Mouse (Mus musculus) right cerebral cortex, postnatal 4 days (tissue): ENCODE results near the gene Lrrc57.
A peak's percentile ranks its signal among the peaks of the same experiment; 100 is the strongest.
"Not testable (repeated sequence)": the region's sequence is repeated elsewhere in the genome, so short reads cannot be mapped to it uniquely, and the experiment has no call there.

Experiments
- DNase-seq: peaks from one replicate; pipeline ENCODE4 v3.0.0-alpha.2; 2022

The Lrrc57 gene

DNA sequence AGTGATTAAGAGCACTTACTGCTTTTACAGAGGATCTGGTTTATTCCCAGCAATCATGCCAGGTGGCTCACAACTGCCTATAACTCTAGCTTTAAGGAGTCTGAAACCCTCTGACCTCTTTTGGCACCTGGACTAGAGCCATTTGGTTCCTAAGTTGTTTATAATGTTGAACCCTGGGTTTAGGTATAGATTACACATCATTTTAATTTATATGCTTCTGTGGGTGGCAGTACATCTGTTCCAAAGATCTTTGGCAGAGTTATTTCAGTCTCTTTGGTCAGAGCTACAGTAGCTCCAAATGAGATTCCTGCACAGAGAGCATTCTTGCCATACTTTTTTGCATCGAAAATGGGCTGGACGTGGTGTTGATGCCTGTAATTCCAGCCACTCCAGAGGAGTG, 11.6 kb downstream of the Lrrc57 start:
- no peak for DNase-seq

GRCm38 (mm10) chr2:120592227-120592626, 17.1 kb downstream of the Lrrc57 start:
- no peak for DNase-seq

GRCm38 (mm10) chr2:120589759-120590158, 19.6 kb downstream of the Lrrc57 start:
- DNase-seq, result no peak

- no peak for DNase-seq
These were observed 31.0 kb downstream of the Lrrc57 start for GRCm38 (mm10) chr2:120578286-120578685.

- no peak for DNase-seq
These were observed 31.5 kb downstream of the Lrrc57 start for GRCm38 (mm10) chr2:120577799-120578198.

DNA sequence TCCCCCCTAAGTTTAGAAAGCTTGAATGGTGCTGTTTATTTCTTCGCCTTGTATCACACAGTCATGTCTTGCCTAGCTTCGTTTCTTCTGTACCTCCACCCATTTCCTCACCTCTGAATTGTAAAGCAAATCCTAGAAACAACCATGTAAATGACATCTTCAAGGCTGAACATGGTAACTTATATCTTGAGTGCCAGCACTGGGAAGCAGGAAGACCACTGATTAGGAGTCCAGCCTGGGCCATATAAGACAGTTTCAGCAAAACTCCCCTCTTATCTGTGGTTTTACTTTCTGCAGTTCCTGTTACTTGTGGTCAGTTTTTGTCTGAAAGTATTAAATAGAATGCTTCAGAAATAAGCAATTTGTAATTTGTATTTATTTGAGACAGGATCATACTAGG, 33.3 kb downstream of the Lrrc57 start:
- no peak for DNase-seq

DNA sequence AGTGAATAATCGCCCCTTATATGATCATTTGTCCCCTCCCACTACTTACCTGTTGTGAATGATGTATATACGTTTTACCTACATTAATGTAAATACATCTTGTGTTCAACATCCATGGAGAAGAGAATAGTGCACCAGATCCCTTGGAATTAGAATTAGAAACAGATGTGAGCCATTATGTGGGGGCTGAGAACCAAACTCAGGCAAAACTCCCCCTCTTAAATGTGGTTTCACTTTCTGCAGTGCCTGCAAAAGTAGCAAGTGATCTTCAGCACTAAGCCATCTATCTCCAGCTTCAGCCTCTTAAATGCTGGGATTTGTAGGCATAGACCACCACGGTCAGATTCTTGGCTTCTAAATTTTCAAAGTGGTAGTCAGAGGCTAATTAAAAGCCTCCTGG, 34.2 kb downstream of the Lrrc57 start:
- no peak for DNase-seq

DNA sequence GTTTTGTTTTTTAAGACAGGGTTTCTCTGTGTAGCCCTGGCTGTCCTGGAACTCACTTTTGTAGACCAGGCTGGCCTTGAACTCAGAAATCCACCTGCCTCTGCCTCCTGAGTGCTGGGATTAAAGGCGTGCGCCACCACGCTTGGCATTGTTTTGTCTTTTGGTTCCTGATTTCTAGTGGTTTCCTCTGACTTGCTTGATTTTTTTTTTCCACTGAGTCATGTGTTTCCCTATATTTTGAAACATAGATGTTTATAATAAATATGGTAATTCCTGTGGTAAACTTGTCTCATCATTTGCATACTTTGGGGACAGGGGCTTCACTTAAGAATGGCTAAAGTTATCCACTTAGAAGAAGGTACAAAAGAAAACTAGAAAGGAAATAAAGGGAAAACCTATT, 37.2 kb downstream of the Lrrc57 start:
- not testable (repeated sequence) for DNase-seq

DNA sequence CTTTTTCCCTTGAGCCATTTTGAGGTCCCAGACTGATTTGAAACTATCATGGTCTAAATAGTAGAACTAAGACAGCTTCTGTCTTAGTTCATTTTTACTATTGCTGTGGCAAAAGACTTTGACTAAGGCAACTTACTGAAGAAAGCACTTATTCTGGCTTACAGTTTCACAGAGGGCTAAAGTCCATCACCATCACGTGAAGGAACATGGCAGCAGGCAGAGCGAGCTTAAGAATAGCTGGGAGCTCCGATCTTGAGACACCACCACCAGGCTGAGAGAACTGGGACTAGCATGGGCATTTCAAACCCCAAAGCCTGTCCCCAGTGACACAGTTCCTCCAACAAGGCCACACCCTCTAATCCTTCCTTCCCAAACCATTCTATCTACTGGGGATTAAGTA, 38.2 kb downstream of the Lrrc57 start:
- no peak for DNase-seq

- no peak for DNase-seq
These were observed 41.5 kb downstream of the Lrrc57 start for GRCm38 (mm10) chr2:120567798-120568320.

- DNase-seq, result peak; percentile 86
These were observed 42.2 kb downstream of the Lrrc57 start, which contains the start of gene Snap23 for GRCm38 (mm10) chr2:120566886-120567797. Gene Snap23, plus strand, starts transcription at chr2:120567671.

GRCm38 (mm10) chr2:120565363-120565762, 44.0 kb downstream of the Lrrc57 start:
- DNase-seq, result no peak

GRCm38 (mm10) chr2:120564548-120565188, 44.7 kb downstream of the Lrrc57 start:
- not testable (repeated sequence) for DNase-seq

DNA sequence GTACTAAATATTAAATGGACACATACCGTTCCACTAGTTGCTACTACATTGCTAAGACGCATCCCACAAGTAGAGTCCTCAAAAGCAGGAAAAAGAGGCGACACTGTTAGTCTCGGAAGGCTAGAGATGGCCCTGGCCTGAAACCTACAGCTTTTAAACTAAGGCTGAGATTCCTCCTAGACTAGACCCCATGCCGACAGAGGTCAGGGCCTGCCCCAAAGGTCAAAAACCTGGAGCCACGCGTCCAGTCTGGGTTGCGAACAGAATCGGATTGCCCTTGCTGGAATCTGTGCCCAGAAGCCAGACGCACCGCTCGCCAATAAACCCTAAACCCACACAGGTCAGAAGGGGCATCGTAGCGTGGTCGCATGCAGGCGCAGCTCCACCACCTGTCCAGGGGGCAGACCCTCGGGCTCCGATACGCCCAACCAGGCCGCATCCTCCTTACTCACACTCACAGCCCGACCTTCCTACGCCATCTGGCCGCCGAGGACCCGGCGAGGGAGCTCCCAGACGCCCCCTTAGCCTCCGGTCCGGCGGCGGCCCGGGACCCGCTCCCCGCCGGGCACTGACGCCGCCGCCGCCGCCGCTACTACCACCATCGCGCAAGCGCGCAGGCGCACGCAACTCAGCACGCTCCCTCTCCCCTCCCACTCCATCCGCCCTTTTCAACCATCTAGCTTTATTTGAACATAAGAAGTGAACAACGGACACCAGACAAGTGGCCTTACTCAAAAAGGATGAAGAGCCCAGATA, 45.9 kb downstream of the Lrrc57 start, which contains the start of gene Zfp106:
Zfp106 (minus strand) TSS at position 609 of the 756 bp plus-strand sequence.
- DNase-seq, result peak; percentile 85

DNA sequence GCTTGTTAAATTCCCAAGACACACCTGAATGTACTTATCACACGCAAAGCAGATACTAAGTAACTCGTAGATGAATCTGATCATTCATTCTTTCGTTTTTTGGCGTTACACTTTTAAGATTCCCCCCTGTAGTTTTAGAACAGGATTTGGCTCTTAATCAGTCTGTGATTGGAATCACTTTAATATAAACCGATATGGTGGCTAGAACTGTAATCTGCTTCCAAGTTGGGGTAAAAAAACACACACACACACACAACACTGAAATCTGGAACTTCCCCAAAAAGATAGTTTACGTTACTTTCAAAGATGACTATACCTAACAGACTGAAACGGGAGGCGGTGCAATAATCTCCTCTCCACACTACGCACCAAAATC, 46.5 kb downstream of the Lrrc57 start:
- no peak for DNase-seq

GRCm38 (mm10) chr2:120561524-120561923, 47.8 kb downstream of the Lrrc57 start:
- DNase-seq, result no peak

GRCm38 (mm10) chr2:120558813-120559212, 50.5 kb downstream of the Lrrc57 start:
- no peak for DNase-seq

GRCm38 (mm10) chr2:120556868-120557267, 52.5 kb downstream of the Lrrc57 start:
- no peak for DNase-seq
